Mouse (Mus musculus): Measurements from ENCODE around the gene Mllt3. TPM values are rescaled to one million over a fixed set of nuclear protein-coding genes. Genes with fewer than 3 reads are reported as not detected.
"Not testable (repeated sequence)": the region's sequence is repeated elsewhere in the genome, so short reads cannot be mapped to it uniquely, and the experiment has no call there.

Mllt3 gene
- total RNA-seq, 2 experiments from 2014 or later: 46.7 to 49.5 TPM

GRCm38 (mm10) chr4:88015261-88015660, 17.9 kb downstream of the Mllt3 start:
- no peak for DNase-seq (ENCODE audit: low spot score in 2 of 2)

GRCm38 (mm10) chr4:88012774-88013173, 20.4 kb downstream of the Mllt3 start:
- DNase-seq (ENCODE audit: low spot score in 2 of 2): no peak

DNA sequence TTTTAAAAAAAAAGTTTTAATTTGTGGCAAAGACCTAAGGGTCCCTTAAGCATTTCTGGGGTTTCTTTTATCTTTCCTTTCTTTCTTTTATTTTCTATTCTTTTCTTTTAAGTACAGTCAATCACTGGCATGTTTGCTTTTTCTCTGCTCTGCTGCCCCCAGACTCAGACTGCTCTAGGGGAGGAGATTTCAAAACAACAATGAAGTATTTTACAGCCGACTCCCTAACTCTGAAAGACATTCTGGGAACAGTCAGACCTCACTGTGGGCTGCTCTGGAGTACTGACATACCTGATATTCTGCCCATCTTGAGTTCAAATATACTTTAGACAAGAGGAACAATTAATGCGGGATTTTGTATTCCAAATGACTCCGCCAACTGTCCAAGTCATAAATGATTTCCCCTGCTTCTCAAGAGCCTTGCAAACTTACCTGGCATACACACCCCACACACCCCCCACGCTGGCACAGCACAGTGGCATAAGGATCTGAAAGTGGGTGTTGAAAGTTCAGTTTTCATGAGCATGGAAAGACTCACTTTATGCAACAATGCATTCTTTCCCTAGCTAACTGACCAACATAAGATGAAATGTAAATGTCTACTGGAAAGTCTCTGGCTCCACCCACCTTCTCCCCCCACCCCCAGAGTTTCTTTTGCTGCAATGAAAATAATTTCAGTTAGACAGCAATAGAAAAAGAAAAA, 21.1 kb downstream of the Mllt3 start:
- no peak for DNase-seq (ENCODE audit: low spot score in 2 of 2)

DNA sequence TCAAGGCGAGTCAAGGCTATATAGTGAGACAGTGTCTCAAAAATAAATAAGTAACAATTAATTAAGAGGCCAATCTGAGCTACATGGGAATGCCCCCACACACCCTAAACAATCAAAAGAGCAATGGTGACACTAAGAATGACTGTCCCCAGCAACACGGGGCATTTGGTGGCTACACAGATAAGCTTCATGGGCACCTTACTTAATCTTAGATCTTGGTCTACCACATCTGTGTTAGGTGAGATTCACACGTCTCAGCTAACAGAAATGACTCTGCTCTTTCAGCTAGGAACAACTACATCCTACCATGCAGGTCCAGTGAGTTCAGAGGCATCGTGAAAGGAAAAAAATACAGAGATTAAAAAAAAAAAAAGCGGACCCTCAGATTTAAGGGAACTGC, 22.7 kb downstream of the Mllt3 start:
- DNase-seq (ENCODE audit: low spot score in 2 of 2): no peak

GRCm38 (mm10) chr4:88005801-88006200, 27.4 kb downstream of the Mllt3 start:
- DNase-seq (ENCODE audit: low spot score in 2 of 2): no peak

DNA sequence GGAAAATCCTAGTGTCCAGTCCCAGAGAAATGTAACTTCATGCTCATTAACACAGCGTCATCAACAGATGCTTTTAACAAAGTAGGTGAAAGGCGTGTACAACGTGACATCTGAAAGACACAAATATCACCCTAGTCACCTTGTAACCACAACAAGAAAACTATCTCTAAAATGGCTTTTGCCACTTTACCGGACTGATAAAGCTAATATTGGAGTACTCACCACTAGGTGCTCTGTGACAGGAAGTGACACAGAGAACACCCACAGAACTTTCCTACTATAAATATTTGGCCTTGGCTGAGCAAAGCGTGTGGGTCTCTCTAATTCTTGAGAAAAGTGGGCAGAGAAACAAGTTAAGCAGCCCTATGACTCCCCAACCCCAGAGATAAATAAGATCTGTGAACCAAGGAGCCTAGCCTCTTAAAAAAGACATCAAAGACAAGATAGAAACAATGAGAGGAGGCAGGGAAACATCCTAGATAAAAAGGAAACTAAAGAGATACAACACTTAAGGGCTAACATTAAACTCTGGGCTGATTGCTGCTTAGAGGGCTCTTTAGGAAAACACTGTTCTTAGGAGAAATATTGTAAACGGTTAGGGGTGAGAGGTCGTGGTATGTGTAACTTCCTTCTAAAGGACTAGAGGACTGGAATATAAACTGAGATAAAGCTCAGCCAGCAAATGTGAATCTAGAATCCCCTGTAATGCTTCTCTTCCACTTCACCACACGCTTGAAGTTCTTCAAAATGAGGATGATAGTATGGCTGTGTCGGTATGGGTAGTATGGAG, 29.8 kb downstream of the Mllt3 start:
- DNase-seq (ENCODE audit: low spot score in 2 of 2): no peak

DNA sequence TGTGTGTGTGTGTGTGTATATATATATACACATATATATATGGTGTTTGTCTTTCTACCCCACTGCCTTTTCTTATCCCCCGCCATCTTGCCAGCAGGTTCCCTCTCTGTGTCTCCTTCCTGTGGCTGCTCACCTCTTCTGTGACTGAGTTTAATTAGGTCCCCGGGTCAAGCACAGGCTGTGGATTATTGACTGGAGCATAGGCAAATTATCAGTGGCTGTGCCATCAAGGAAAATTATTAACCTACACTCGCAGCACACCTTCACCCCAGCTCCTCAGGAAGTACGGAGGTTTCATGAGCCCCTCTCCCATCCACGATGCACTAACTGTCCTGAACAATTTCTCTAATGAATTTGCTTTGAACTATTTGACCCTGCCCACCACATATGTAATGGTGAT, 41.5 kb downstream of the Mllt3 start:
- DNase-seq (ENCODE audit: low spot score in 2 of 2): no peak

GRCm38 (mm10) chr4:87990940-87991339, 42.2 kb downstream of the Mllt3 start:
- DNase-seq (ENCODE audit: low spot score in 2 of 2): no peak

- no peak for DNase-seq (ENCODE audit: low spot score in 2 of 2)
Measured at GRCm38 (mm10) chr4:87985281-87985680, 47.9 kb downstream of the Mllt3 start.

DNA sequence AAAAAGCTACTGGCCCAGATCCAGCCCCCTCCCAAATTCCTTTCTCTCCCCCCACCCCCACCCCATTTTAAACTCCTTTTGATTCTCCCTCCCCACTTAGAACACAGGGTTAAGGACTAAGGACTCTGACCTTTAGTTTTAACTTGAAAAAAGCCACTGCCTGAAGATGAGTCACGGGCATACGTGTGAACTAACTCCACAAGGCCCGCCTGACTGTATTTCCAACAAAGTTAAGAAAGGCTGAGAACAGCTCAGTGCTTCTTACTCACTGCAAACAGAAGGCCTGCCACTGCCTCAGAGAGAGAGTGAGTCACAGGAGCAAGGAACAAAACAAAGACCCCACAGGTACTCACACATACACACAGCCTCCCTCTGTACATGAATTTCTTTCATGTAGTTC, 48.6 kb downstream of the Mllt3 start:
- no peak for DNase-seq (ENCODE audit: low spot score in 2 of 2)

DNA sequence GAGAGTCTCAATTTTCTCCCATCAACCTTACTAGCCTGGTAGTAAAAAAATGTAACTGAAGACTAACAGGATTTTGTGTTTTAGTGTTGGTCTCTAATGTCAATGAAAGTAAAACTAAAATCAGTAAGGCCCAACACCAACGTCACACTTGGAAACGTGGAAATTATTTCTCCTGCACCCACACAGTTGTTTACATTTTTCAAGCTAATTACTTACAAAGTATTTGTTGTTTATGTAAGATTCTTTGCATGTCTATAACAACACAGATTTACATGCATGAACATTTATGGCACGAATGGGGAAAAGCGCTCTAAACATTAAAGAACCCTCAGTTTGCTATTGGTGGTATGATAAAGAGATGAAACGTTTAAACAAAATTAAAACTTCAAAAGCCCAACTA, 49.1 kb downstream of the Mllt3 start:
- DNase-seq (ENCODE audit: low spot score in 2 of 2): no peak

GRCm38 (mm10) chr4:87982578-87982977, 50.6 kb downstream of the Mllt3 start:
- no peak for DNase-seq (ENCODE audit: low spot score in 2 of 2)

DNA sequence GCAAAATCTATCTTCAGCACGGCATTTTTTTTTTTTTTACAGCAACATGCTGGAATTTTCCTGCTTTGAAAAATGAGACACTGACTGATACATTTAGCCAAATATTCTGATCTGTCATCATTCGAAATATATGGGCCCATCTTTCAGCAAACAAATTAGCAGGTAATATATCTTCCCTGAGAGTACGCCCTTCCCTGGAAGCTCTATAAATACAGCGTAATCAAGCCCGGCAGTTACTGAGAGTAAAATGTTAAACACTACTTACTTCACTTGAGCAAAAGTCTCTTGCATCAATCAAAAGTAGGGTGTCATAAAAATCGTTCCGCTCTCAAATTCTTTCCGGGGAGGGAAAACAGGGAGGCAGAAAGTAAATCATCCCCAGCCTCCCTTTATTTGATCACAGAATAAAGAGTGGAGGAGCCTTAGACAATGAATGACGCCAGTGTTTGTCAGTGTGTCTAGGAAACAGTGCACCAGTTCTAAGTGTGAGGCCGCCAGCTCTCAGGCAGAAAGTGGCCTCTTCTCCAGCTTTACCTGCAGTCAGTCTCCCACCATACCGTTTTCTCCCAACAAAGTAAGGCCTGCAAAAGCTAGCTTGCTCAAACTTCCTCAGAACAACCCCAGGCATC, 55.2 kb downstream of the Mllt3 start:
- no peak for DNase-seq (ENCODE audit: low spot score in 2 of 2)

GRCm38 (mm10) chr4:87965836-87966235, 67.3 kb downstream of the Mllt3 start:
- no peak for DNase-seq (ENCODE audit: low spot score in 2 of 2)

DNA sequence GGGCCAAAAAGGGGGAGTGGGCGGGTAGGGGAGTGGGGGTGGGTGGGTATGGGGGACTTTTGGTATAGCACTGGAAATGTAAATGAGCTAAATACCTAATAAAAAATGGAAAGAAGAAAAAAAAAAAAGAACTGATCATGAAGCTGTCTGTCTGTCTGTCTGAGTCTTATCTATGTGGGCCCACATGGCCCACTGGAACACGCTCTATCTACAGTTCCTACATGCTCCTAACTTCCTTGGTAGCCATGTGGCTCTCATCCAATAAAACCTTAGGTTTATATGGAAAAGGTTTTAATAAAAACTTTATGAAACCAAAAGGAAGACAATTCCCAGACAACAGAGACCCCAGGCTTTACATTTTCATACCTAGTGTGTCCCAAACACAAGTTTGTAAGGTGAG, 68.3 kb downstream of the Mllt3 start:
- not testable (repeated sequence) for DNase-seq (ENCODE audit: low spot score in 2 of 2)

DNA sequence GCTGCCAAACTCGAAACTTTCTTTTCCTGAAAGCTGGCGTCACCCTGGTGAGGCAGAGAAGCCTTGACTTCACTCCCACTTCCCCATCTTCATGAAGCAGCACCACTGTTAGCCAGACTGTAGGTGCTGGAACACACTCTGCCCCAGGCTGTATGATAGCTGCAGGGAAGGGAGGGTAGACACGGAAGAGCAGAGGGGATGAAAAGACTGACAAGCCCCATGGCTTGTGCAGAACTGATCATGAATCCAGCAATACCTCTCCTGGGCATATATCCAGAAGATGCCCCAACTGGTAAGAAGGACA, 69.4 kb downstream of the Mllt3 start:
- DNase-seq (ENCODE audit: low spot score in 2 of 2): no peak

- no peak for DNase-seq (ENCODE audit: low spot score in 2 of 2)
Measured at GRCm38 (mm10) chr4:87963055-87963772, 70.0 kb downstream of the Mllt3 start.

DNA sequence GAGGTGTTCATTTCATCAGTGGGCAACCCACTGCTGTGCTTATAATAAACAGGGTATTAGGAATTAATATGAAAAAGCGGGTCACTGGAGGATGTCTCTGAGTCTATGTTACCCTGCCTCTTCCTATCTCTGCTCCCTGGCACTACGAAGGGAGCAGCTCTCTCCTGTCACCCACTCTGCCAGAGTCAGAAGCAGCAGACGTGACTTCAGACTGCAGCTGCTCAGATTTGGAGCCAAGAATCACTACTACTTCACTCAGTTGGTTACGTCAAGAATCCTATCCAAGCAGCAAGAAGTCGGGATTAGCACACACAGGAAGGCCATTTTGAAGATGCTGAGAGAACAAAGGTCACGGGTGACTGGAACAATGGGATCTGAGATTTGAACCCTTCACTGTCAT, 71.3 kb downstream of the Mllt3 start:
- no peak for DNase-seq (ENCODE audit: low spot score in 2 of 2)

GRCm38 (mm10) chr4:87957852-87958251, 75.3 kb downstream of the Mllt3 start:
- no peak for DNase-seq (ENCODE audit: low spot score in 2 of 2)

DNA sequence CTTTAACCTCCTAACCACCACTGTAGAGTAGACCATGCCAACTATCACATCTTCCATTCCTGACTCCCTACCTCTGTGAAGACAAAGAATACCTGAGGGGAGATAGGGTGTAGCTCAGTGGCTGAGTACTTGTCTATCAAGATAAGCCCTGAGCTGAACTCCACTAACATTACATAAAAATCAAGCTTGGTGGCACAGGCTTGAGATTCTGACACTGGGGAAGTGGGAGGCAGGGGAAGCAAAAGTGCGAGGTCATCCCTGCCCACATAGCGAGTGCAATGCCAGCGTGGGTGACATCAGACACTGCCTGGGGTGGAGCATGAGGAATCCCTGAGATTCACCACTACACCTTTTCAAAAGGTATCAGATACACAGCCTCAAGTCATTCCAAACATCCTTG, 76.0 kb downstream of the Mllt3 start:
- DNase-seq (ENCODE audit: low spot score in 2 of 2): no peak

DNA sequence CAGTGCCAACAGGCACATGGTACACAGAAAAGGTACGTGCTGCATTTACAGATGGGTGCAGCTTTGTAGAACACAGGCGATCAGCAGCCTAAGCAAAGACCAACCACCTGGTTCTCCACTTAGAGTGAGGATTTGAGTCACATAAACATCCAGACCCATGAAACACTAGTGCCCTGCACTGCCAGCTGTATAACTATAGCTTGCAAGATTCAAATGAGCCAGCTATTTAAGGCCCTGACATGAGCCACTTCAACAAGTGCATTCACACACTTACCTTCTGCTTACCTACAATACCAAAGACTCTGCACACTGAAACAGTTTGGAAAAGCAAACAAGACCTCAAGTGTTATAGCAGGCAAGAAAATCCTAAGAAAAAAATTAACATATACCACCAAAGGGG, 78.0 kb downstream of the Mllt3 start:
- no peak for DNase-seq (ENCODE audit: low spot score in 2 of 2)

All from layer of hippocampus, postnatal 10 days (tissue).